Mouse (Mus musculus) lung, embryonic 14.5 days (tissue): ENCODE results near the gene Nfasc. TPM values are rescaled to one million over a fixed set of nuclear protein-coding genes. Genes with fewer than 3 reads are reported as not detected.

Source experiments
- ATAC-seq: fragments of 200-750 bp; cut with Nextera tagmentation; 2 replicates; pipeline ENCODE4 v1.8.0; 2017; ENCODE audit warnings: mild to moderate bottlenecking, moderate TSS enrichment, moderate library complexity; ENCODE audit not compliant: insufficient read depth
- DNase-seq: peaks from one replicate; pipeline ENCODE4 v3.0.0-alpha.2; 2015
- H3K27ac ChIP-seq: fragments of 300-500 bp; sonication (generic); 2 replicates; pipeline ENCODE4 v1.5.1; 2014; ENCODE audit warnings: low read depth, mild to moderate bottlenecking, moderate library complexity
- H3K27me3 ChIP-seq: fragments of 300-500 bp; sonication (generic); 2 replicates; pipeline ENCODE4 v1.6.1; 2014; ENCODE audit warnings: low read length, control low read depth; ENCODE audit not compliant: insufficient read depth
- H3K36me3 ChIP-seq: fragments of 300-500 bp; sonication (generic); 2 replicates; pipeline ENCODE4 v1.6.1; 2014; ENCODE audit warnings: control low read depth; ENCODE audit not compliant: insufficient read depth
- H3K4me1 ChIP-seq: fragments of 300-500 bp; sonication (generic); 2 replicates; pipeline ENCODE4 v1.6.1; 2014; ENCODE audit warnings: antibody characterized with exemption, control low read depth; ENCODE audit not compliant: insufficient read depth
- H3K4me2 ChIP-seq: fragments of 300-500 bp; sonication (generic); 2 replicates; pipeline ENCODE4 v1.6.1; 2014; ENCODE audit warnings: mild to moderate bottlenecking
- H3K4me3 ChIP-seq: fragments of 300-500 bp; sonication (generic); 2 replicates; pipeline ENCODE4 v1.5.1; 2014; ENCODE audit warnings: low read depth, low read length
- H3K9ac ChIP-seq: fragments of 300-500 bp; sonication (generic); 2 replicates; pipeline ENCODE4 v1.6.1; 2014
- H3K9me3 ChIP-seq: fragments of 300-500 bp; sonication (generic); 2 replicates; pipeline ENCODE4 v1.6.1; 2016; ENCODE audit warnings: low read depth, low read length, control low read depth
- CTCF ChIP-seq: IDR thresholded peaks from 2 replicates; pipeline ENCODE4 v1.5.1; 2016; ENCODE audit warnings: antibody characterized with exemption, low read depth
- WGBS: fragments of 180-500 bp; shearing (Covaris S2); extraction: QIAGEN DNeasy Blood & Tissue Kit; methylation state at CpG from one replicate; pipeline ENCODE4 v1.1.7; 2014; 5-methylcytosine and 5-hydroxymethylcytosine counted together
- polyA plus RNA-seq: library from polyadenylated mRNA; unstranded; fragments of >200 nt; fragmentation: Nextera tagmentation; extraction: Ambion mirVana; gene quantifications from 2 replicates; pipeline ENCODE4 v1.2.1, GENCODE M21; 2014

Gene Nfasc
- polyA plus RNA-seq, 1 experiment from 2014 or later, result 0.57 TPM

DNA sequence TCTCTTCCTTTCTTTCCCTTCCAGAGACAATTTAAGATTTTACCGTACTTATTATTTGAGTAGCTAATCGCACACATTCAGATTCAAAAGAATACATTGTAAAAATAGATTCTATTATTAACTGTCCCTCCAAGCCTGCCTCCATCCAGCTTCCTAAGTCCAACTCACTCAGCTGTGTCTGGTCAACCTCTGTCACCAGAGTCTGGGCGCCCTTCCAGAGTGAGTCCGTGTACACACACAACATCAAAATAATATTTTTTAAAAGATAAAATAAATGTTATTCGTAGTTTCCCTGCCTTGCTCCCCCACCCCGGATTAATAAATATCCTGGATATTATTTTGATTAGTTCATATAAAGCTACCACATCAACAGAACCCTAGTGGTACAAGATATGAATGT lies 72.4 kb downstream of the Nfasc start:
- Histone ChIP-seq H3K9ac (no peak overlapping the region), H3K4me1 (no peaks in the 10 kb centered on the region), H3K9me3 (no peaks in the 10 kb centered on the region), H3K27ac (no peak overlapping the region), H3K36me3 (no peaks in the 10 kb centered on the region), H3K4me2 (no peak overlapping the region), H3K4me3 (no peak overlapping the region), H3K27me3 (no peaks in the 10 kb centered on the region)
- no peak for TF ChIP-seq CTCF
- ATAC-seq (no peak), DNase-seq (no peak)
- 74% methylated on average over 6 of the region's 6 CpGs for whole genome bisulfite sequencing

DNA sequence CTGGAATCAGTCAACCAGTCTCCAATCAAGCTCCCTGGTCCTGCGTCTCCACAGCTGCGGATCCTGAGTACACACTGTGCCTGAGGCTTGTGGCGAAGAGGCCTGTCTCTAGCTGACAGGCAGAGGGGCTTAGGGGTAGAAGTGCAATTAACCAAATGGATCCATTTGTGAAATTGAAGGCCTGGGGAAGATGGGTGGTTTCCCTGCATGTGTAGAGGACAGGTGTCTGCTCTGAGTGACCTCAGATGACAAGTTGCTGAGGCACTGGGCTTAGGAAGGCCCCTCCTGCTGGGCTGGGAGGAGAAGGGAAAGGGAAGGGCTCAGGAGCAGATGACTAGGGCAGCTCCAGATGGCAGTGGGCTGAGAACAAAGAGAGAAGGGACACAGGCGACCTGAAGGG lies 81.2 kb downstream of the Nfasc start:
- Histone ChIP-seq H3K9ac (no peak overlapping the region), H3K36me3 (no peaks in the 10 kb centered on the region), H3K4me1 (no peaks in the 10 kb centered on the region), H3K4me3 (no peak overlapping the region), H3K27ac (no peak overlapping the region), H3K4me2 (no peak overlapping the region), H3K9me3 (no peaks in the 10 kb centered on the region), H3K27me3 (no peaks in the 10 kb centered on the region)
- TF ChIP-seq CTCF, result no peak
- no peak for ATAC-seq
- WGBS, result 22% methylated on average over 4 of the region's 4 CpGs
- DNase-seq, result no peak

DNA sequence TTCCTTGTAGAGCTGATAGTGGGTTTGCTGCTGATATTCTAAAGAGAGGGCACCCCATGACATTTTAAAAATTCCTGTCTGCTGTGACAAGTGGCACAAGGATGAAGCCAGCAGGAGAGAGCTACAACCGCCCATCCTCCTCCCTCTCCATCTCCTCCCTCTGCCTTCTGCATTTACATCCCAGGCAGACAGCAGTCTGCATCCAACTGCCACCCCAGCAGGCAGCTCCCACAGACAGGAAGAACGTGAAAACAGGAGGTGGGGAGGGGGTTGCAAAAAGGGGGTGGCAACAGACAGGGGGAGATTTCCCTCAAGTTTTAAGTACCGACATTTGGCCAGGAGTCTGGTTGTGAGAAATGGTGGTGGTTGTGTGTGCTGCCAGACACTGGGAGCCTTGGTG lies 82.0 kb downstream of the Nfasc start:
- ATAC-seq (no peak), DNase-seq (no peak)
- Histone ChIP-seq H3K27ac (no peak overlapping the region), H3K27me3 (no peaks in the 10 kb centered on the region), H3K4me2 (no peak overlapping the region), H3K4me1 (no peaks in the 10 kb centered on the region), H3K9ac (no peak overlapping the region), H3K36me3 (no peaks in the 10 kb centered on the region), H3K9me3 (no peaks in the 10 kb centered on the region), H3K4me3 (no peak overlapping the region)
- no peak for TF ChIP-seq CTCF
- WGBS, result 9% methylated on average over 3 of the region's 3 CpGs

DNA sequence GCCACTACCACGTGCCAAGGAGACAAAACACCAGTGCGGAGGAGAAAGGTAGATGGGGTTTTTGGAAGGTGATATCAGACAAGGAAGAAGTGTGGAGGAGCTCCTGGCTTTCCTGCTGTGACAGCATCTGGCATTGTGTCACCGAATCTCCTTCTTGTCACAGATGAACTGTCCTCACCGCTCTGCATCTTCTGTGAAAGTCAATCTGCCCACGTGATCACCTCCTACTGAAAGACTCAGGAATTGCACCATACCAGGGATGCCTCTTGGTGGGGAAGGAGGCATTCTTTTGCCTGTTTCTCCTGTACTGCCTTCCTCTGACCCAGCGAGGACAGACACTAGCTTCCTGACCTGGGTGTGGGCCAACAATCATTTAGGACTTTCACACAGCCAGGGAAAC lies 86.0 kb downstream of the Nfasc start:
- TF ChIP-seq CTCF, result no peak
- ATAC-seq (no peak), DNase-seq (no peak)
- Histone ChIP-seq H3K36me3 (no peaks in the 10 kb centered on the region), H3K4me3 (no peak overlapping the region), H3K27ac (no peak overlapping the region), H3K9me3 (no peaks in the 10 kb centered on the region), H3K4me1 (no peaks in the 10 kb centered on the region), H3K4me2 (no peak overlapping the region), H3K27me3 (no peaks in the 10 kb centered on the region), H3K9ac (no peak overlapping the region)
- WGBS, result 55% methylated on average over 6 of the region's 6 CpGs

DNA sequence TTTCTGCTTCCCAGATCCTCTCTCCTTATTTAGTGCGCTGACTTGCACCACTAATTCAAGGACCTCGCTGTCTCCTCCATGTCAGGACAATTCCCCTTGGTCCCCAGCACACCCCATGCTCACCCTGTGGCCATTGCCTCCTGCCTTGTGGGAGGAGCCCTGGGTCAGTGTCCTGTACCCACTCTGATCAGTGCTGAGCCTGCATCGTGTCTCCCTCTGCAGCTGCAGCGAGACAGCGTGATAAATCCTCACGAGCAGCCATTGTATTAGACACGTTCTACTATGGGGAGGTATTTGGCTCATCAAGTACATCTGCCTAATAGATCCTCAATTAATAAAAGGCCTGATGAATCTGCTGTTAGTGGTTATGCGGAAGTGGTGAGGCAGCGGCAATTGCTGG lies 86.8 kb downstream of the Nfasc start:
- H3K4me2 ChIP-seq, result no peak overlapping the region
- H3K27me3 ChIP-seq, result no peaks in the 10 kb centered on the region
- no peaks in the 10 kb centered on the region for H3K9me3 ChIP-seq
- DNase-seq, result no peak
- H3K9ac ChIP-seq, result no peak overlapping the region
- ATAC-seq, result no peak
- TF ChIP-seq CTCF, result no peak
- H3K4me1 ChIP-seq, result no peaks in the 10 kb centered on the region
- H3K36me3 ChIP-seq, result no peaks in the 10 kb centered on the region
- 68% methylated on average over 9 of the region's 9 CpGs for WGBS
- no peak overlapping the region for H3K27ac ChIP-seq
- H3K4me3 ChIP-seq, result no peak overlapping the region

DNA sequence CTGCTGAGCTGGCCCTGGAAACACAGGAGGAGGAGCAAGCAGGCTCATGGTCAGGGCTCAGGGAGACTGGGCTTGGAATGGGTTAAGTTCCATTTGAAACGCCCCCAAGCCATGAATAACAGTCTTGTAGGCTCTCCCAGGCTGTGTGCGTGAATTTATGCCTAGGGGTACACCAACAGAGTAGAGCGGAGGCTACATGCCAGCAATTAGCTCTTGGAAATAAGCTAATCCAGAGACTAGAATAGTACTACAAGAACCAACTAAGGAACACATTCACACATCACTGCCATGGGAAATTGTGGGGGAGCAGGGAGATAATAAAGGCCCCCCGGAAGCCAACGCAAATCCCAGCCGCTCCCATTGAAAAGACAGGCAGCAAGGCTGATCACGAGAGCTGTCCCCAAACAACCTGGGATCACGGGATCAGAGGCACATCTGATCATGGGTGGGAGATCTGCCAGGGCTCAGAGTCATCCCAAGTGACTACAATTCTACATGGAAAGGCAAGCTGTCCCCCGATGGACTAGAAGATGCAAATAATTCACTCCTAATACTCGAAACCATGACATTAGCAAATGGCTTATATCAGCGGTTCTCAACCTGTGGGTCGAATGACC lies 87.6 kb downstream of the Nfasc start:
- Histone ChIP-seq H3K9me3 (no peaks in the 10 kb centered on the region), H3K4me2 (no peak overlapping the region), H3K27me3 (no peaks in the 10 kb centered on the region), H3K4me1 (no peaks in the 10 kb centered on the region), H3K9ac (no peak overlapping the region), H3K27ac (no peak overlapping the region), H3K4me3 (no peak overlapping the region), H3K36me3 (no peaks in the 10 kb centered on the region)
- no peak for TF ChIP-seq CTCF
- no peak for DNase-seq
- no peak for ATAC-seq
- 70% methylated on average over 12 of the region's 12 CpGs for WGBS

DNA sequence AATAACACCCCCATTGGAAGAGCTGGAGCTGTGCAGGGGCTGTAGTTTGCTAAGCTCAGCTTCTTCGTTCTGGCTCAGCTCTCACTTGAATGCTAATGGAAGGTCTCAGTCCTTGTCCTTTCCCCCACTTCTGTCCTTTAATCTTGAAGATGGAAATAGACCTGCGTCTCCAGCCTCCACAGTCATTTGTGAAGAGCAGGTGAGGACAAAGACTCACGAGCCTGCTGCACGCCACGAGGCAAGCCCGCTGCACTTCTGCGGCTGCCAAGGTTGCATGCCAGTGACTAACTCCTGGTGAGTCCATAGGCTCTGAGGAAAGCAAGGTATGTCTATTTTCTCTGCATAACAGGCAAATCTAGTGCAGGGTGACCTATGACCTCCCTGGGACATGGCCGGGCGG lies 88.4 kb downstream of the Nfasc start:
- Histone ChIP-seq H3K4me1 (no peaks in the 10 kb centered on the region), H3K9me3 (no peaks in the 10 kb centered on the region), H3K9ac (no peak overlapping the region), H3K4me3 (no peak overlapping the region), H3K27me3 (no peaks in the 10 kb centered on the region), H3K36me3 (no peaks in the 10 kb centered on the region), H3K4me2 (no peak overlapping the region), H3K27ac (no peak overlapping the region)
- ATAC-seq, result no peak
- no peak for DNase-seq
- no peak for TF ChIP-seq CTCF
- 74% methylated on average over 9 of the region's 9 CpGs for WGBS

DNA sequence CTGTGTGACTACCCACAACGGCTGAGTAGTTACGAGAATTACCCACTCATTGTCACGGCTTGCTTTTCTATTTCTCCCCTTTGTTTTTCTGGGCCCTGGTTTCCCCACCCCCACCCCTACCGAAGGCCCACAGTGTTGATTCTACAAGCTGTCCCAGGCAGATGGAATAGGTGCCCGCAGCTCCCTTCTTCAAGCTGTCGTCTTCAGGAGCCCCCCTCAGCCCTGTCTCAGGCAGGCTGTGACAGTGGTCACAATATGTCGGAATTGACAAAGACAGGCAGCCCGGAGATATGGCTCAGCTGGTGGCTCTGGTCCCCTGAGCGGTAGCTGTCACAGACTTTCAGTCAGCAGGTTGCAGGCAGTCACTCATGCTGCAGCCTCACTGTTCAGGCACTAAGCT lies 90.9 kb downstream of the Nfasc start:
- Histone ChIP-seq H3K27ac (no peak overlapping the region), H3K4me2 (no peak overlapping the region), H3K36me3 (no peaks in the 10 kb centered on the region), H3K27me3 (no peaks in the 10 kb centered on the region), H3K9ac (no peak overlapping the region), H3K9me3 (no peaks in the 10 kb centered on the region), H3K4me3 (no peak overlapping the region), H3K4me1 (no peaks in the 10 kb centered on the region)
- 54% methylated on average over 9 of the region's 9 CpGs for WGBS
- no peak for DNase-seq
- ATAC-seq, result no peak
- TF ChIP-seq CTCF, result no peak
